Mouse (Mus musculus): ENCODE data around the gene Fam171a2.

DNA sequence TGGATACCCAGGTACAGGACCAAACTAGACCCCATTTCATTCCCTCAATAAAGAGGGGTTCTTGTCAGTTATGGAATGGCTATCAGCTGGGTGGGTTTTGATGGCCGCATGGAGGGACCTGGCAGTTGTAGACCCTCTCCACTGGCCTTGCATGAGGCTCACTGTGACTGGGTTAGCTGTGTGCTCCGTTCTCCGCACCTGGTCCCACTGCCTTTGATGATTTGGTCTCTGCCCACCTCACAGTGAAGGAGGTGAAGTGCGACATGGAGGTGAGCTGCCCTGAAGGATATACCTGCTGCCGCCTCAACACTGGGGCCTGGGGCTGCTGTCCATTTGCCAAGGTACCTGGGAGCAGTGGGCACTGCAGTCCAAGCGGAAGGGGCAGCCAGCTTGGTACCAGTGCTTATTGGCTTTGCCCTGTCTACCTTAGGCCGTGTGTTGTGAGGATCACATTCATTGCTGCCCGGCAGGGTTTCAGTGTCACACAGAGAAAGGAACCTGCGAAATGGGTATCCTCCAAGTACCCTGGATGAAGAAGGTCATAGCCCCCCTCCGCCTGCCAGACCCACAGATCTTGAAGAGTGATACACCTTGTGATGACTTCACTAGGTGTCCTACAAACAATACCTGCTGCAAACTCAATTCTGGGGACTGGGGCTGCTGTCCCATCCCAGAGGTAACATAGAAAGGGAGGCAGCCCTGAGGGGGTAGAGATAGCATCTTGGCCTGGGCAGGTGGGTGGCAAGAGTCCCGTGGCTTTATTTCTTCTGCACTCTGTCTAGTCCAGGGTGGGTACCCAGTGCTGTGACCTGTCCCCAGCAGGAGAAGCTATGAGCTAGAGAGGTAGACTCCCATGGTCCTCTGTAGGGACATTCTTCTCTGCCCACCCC is 12.4 kb downstream of the Fam171a2 start:
- TF ChIP-seq EP300 (IDR thresholded peaks at IDR 0.05; ENCODE audit: low read depth) (no peak), CTCF (IDR thresholded peaks at IDR 0.05; ENCODE audit: low read depth) (no peak)
